Mouse (Mus musculus): ENCODE data around the gene Rprml.

Rprml gene

GRCm38 (mm10) chr11:103665695-103666094 is 16.3 kb downstream of the Rprml start:
- no peak for DNase-seq

DNA sequence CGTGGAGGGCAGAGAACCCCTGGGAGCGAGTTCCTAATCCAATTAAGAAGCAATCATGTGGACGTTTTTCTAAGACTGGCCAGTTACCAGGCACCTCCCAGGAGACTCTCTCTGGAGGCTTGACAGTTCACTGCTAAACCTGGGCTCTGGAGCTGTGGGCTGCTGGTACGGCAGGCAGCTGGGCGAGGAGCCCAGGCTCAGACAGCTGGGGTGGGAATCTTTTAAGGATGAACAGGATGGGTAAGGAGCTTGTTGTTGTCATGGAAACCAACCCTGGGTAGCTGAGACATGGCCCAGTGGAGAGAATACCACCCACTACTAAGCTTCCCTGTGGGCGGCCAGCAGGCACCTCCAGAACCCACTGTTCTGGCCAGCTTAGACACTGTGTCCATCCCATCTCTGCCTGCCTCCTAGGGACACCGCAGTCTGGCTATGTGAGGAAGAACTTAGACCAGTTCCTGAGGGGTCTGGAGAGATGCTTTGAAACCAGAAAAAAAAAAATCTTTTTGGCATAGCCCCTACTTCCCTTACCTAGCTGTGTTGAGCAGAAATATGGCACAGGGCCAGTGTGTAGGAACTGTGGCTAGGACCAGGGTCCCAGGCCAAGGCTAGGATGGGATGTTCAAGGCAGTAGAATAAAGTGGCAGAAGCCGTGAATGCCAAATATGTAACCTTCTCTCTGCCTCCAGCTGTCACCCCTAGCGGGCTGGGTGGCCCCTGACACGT is 17.0 kb downstream of the Rprml start:
- no peak for DNase-seq

GRCm38 (mm10) chr11:103666907-103667426 is 17.6 kb downstream of the Rprml start:
- no peak for DNase-seq

DNA sequence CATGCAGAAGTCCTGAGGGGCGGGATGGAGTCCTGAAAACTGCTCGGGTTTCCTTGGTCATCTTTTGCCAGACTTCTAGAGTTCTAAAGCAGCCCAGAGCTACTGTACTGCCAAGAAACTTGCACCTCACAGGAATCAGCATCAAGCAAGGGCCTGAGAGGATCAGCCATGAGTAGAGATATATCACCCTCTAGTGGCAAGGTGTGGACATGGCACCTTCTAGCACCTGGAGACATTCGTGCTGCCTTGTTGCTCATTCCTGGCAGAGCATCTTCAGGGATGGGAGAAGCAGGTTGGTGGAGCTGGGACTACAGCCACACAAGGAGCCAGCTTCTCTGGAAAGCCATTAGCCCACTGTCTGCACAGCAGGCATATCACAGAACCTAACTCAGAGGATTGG is 26.2 kb downstream of the Rprml start:
- peak; percentile 63 for DNase-seq

DNA sequence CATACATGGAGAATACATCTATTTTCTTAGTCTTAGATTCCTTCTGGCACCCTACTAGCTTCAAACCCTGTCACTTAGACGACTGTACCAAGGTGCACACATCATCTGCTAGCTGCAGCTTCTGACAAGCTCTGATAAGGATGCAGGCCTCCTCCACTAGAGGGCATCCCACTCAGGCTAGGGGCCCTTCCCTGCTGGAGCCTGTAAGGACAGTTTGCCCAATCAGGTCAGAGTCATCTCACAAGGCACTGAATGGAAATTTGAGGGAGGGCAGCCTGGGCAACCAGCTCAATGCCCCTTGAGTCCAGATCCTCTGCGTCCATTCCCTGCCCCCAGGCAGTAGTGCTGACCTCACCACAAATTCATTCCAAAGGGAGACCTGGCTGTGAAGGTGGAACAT is 27.7 kb downstream of the Rprml start:
- peak; percentile 67 for DNase-seq

DNA sequence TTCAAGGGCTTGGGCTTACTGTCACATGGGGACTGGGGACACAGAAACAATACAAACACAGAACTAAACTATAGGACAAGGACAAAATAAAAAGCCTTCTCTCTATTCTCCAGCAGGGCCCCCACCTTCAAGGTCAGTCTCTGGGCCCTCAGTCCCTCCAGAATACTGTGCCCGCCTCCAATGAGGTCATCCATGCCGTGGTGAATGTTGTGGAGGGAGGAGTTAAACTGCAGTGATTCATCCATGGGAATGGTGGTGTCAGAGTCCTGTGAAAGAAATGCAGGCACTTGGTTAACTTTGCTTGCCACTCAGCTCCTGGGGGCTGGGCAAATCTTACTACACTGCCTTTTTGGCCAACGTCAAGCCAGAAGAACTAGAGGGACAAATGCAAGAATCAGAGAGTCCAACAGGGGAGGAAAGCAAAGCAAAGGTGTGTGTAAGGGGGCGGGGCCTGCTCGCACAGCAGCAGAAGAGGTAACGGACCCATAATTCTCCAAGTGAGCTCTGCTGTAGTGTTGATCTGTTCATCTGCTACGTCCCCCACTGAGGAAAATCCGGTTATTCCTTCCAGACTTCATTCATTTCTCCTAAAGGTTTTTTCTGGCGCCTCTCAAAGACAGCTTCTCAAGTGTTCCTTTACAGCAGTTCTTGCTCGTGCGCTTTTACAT is 34.4 kb downstream of the Rprml start:
- DNase-seq: no peak

GRCm38 (mm10) chr11:103685261-103685736 is 35.9 kb downstream of the Rprml start:
- no peak for DNase-seq

- no peak for DNase-seq
Observed at GRCm38 (mm10) chr11:103686706-103687105, 37.3 kb downstream of the Rprml start.

GRCm38 (mm10) chr11:103688271-103688979 is 39.1 kb downstream of the Rprml start:
- DNase-seq: no peak

DNA sequence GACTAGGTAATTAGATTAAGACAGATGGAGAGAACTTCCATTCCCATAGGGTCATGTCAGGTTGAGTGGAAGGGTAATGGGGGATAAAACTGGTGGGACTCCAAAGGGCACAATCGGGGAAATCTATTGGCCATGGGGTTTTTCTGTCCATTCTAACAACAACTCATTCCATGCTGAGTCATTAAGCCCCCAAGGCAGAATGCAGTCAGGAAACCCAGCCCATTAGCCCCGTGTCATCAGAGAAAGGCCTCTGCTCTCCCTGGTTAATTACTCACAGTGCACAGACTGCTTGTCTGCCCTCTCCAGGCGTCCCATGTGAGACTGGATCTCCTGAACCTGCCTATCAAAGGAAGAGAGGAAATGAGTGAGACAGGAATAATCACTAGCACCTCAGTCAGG is 39.6 kb downstream of the Rprml start:
- DNase-seq: no peak

GRCm38 (mm10) chr11:103691036-103691435 is 41.7 kb downstream of the Rprml start:
- no peak for DNase-seq

DNA sequence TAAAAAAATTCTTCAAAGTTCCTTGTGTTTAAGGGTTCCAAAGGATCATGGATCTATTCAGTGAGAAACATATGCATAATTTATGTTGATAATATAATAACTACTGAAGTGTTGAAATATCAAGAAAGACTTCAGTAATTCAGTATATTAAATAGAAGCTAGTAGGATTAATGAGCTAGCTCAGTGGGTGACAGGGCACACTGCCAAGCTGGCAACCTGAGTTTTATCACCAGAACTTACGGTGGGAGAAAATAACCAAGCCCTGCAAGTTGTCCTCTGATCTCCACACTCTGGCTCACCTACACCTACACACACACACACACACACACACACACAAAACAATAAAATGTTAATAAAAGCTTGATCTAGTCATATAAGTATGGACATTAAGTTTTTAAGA is 43.9 kb downstream of the Rprml start:
- DNase-seq: no peak

DNA sequence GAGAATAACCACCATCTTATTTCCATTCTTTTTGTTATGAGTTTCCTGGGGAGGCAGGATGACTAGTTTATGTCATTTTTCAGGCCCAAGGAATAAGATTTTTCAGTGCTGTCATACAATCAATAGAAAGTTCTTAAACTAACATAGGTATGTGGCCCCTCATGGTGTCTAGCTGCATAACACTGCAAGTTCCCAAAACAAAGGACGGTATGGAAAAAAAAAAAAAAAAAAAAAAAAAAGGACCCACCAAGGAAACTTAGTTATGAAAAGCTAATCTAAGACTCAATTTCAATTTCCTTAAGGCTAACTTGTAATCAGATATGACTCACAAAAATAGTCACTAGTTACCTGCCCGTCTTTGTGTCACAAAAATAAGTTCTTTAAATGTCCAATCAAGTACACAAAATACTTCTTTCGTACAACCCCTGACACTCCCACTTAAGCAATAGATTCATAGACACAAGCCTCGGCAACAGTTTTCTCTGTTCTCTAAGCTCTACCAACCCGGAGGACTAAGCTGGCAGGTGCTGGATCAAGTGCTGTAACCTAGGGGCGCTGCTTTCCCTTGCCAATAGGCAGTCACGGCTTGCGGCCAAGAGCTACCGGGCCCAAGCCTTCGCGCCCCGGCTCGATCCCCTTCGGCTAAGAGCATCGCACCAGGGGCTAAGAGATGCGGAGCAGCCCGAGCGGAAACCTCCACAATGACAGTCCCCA is 47.6 kb downstream of the Rprml start:
- DNase-seq: no peak

GRCm38 (mm10) chr11:103697565-103698176 is 48.3 kb downstream of the Rprml start, which contains the start of gene Gosr2:
Gene Gosr2 (minus strand): TSS chr11:103697898.
- peak; percentile 91 for DNase-seq

DNA sequence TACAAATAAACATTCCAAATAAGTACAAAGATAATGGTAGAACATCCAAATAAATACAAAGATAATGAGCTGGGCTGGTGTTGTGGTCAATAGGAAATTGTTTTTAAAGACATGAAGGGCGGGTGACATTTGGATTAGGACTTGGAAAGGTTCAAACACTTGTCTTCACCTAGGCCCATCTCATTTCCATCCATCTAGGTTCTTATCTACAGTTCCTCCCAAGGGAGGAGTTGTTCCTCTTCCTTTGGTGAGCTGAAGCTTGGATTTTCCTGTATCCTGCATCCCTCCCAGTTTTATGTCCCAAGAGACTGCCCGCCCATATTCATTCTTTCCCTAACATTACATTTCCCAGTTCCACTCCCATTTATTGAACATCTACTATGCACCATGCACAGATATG is 48.9 kb downstream of the Rprml start:
- DNase-seq: no peak

Measured in thymus, postnatal 4 days (tissue).